Mouse (Mus musculus): Measurements from ENCODE around the gene Gm21800.
"Not testable (repeated sequence)": the region's sequence is repeated elsewhere in the genome, so short reads cannot be mapped to it uniquely, and the experiment has no call there.

Gm21800 gene

GRCm38 (mm10) chrY:41406198-41406597 is at the start of gene Gm21800:
TSS of gene Gm21800 (plus strand) at chrY:41406498.
- DNase-seq (ENCODE audit: low read depth in 2 of 2, low spot score in 2 of 2), result not testable (repeated sequence)

Data from CD8-positive naive resting alpha-beta T cell, adult 2 months (primary cell).